Mouse (Mus musculus): ENCODE measurements around the gene Arhgap4. TPM values are rescaled to one million over a fixed set of nuclear protein-coding genes. Genes with fewer than 3 reads are reported as not detected.

Gene Arhgap4
- polyA plus RNA-seq, 2 experiments = 3.5 to 7.8 TPM

GRCm38 (mm10) chrX:73921285-73921822, 316 bp downstream of the Arhgap4 start:
- Histone ChIP-seq H3K4me3 (ENCODE audit: insufficient read depth in 1 of 2, low read depth in 2 of 2, low read length in 2 of 2) (peak overlapping the region; percentile 73 to 79), H3K27ac (peak overlapping the region; percentile 41), H3K9me3 (ENCODE audit: control insufficient read depth, low read length) (no peaks in the 10 kb centered on the region), H3K4me1 (replicated peaks; ENCODE audit: control insufficient read depth in 2 of 2, insufficient read depth in 2 of 2, low read length in 1 of 2) (peaks cover 0 to 3% of the 10 kb centered on the region in 2 experiments; a peak in 1 of 4 replicates), H3K36me3 (replicated peaks; ENCODE audit: control insufficient read depth, insufficient read depth, low read depth) (no peaks in the 10 kb centered on the region; the same call in 1 of the 2 replicates), H3K9ac (replicated peaks) (peak overlapping the region; percentile 77), H3K27me3 (ENCODE audit: control insufficient read depth, insufficient read depth, low read length) (no peaks in the 10 kb centered on the region), H3K4me2 (ENCODE audit: low read depth) (peak overlapping the region; percentile 77)
- WGBS (ENCODE audit: insufficient replicate concordance) = 9% methylated on average over 34 of the region's 34 CpGs
- no peak for DNase-seq (ENCODE audit: low read depth in 3 of 3, low spot score in 3 of 3)
- TF ChIP-seq EP300 (IDR thresholded peaks at IDR 0.05; ENCODE audit: low read depth) (no peak), CTCF (IDR thresholded peaks at IDR 0.05; ENCODE audit: low read depth) (no peak)
- peak; percentile 12; the same call in 1 of the 2 replicates for ATAC-seq (ENCODE audit: insufficient read depth)

DNA sequence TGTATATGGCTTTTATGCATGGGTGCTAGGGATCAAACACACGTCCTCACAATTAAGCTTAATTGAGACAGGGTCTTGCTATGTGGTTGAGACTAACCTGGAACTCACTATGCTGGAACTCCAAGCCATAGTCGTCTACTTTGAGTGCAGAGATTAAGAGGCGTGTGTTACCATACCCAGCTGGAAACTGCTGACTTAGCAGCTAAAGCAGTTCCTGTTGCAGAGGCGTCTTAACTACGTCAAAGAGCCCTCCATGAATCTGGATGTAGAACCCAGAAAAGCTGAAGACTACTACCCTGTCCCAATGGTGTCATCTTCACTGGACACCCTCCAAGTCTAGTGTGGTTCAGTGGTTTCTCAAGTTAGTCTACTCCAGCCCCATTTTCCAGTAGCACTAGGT, 3.0 kb downstream of the Arhgap4 start:
- no peaks in the 10 kb centered on the region; the same call in 1 of the 2 replicates for H3K36me3 ChIP-seq (replicated peaks; ENCODE audit: control insufficient read depth, insufficient read depth, low read depth)
- H3K4me3 ChIP-seq (ENCODE audit: insufficient read depth in 1 of 2, low read depth in 2 of 2, low read length in 2 of 2) = no peak overlapping the region
- WGBS (ENCODE audit: insufficient replicate concordance) = 65% methylated on average over 5 of the region's 5 CpGs
- TF ChIP-seq CTCF (IDR thresholded peaks at IDR 0.05; ENCODE audit: low read depth) = no peak
- no peak for TF ChIP-seq EP300 (IDR thresholded peaks at IDR 0.05; ENCODE audit: low read depth)
- H3K9ac ChIP-seq (replicated peaks) = no peak overlapping the region
- H3K4me1 ChIP-seq (replicated peaks; ENCODE audit: control insufficient read depth in 2 of 2, insufficient read depth in 2 of 2, low read length in 1 of 2) = peaks cover 2 to 15% of the 10 kb centered on the region in 2 experiments; a peak in 2 of 4 replicates
- H3K27me3 ChIP-seq (ENCODE audit: control insufficient read depth, insufficient read depth, low read length) = no peaks in the 10 kb centered on the region
- H3K27ac ChIP-seq = no peak overlapping the region
- no peak for DNase-seq (ENCODE audit: low read depth in 3 of 3, low spot score in 3 of 3)
- ATAC-seq (ENCODE audit: insufficient read depth) = no peak
- H3K4me2 ChIP-seq (ENCODE audit: low read depth) = no peak overlapping the region
- H3K9me3 ChIP-seq (ENCODE audit: control insufficient read depth, low read length) = no peaks in the 10 kb centered on the region

DNA sequence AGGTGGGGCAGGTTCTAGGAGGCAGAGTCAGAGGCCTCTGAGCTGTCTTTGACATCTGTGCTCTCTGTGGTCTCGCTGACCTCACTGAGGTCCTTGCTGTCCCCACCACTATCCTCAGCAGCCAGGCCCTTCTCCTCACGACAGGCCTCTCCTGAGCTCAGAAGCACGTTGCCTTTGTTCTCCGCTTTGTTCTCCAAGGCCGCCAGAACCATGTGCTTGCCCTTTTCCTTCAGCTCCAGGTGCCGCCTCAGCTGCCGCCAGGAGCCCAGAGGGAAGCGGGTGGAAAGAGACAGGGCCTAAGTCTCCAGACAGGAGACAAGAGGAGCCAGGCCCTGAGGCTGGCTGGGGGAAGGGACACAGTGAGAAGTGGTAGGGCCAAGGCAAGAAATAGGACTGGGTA, 4.7 kb downstream of the Arhgap4 start:
- H3K9me3 ChIP-seq (ENCODE audit: control insufficient read depth, low read length) = no peaks in the 10 kb centered on the region
- ATAC-seq (ENCODE audit: insufficient read depth) = no peak
- H3K36me3 ChIP-seq (replicated peaks; ENCODE audit: control insufficient read depth, insufficient read depth, low read depth) = no peaks in the 10 kb centered on the region; the same call in 1 of the 2 replicates
- no peak overlapping the region for H3K4me2 ChIP-seq (ENCODE audit: low read depth)
- H3K4me3 ChIP-seq (ENCODE audit: insufficient read depth in 1 of 2, low read depth in 2 of 2, low read length in 2 of 2) = no peak overlapping the region
- no peak overlapping the region for H3K27ac ChIP-seq
- H3K9ac ChIP-seq (replicated peaks) = no peak overlapping the region
- DNase-seq (ENCODE audit: low read depth in 3 of 3, low spot score in 3 of 3) = no peak
- 67% methylated on average over 8 of the region's 8 CpGs for WGBS (ENCODE audit: insufficient replicate concordance)
- H3K27me3 ChIP-seq (ENCODE audit: control insufficient read depth, insufficient read depth, low read length) = no peaks in the 10 kb centered on the region
- no peak for TF ChIP-seq EP300 (IDR thresholded peaks at IDR 0.05; ENCODE audit: low read depth)
- TF ChIP-seq CTCF (IDR thresholded peaks at IDR 0.05; ENCODE audit: low read depth) = no peak
- peaks cover 2 to 15% of the 10 kb centered on the region in 2 experiments; a peak in 2 of 4 replicates for H3K4me1 ChIP-seq (replicated peaks; ENCODE audit: control insufficient read depth in 2 of 2, insufficient read depth in 2 of 2, low read length in 1 of 2)

GRCm38 (mm10) chrX:73914827-73915703, 6.6 kb downstream of the Arhgap4 start:
- Histone ChIP-seq H3K4me1 (replicated peaks; ENCODE audit: control insufficient read depth in 2 of 2, insufficient read depth in 2 of 2, low read length in 1 of 2) (peaks cover 2 to 25% of the 10 kb centered on the region in 2 experiments; a peak in 3 of 4 replicates), H3K36me3 (replicated peaks; ENCODE audit: control insufficient read depth, insufficient read depth, low read depth) (no peaks in the 10 kb centered on the region; the same call in 1 of the 2 replicates), H3K9me3 (ENCODE audit: control insufficient read depth, low read length) (no peaks in the 10 kb centered on the region), H3K9ac (replicated peaks) (peak overlapping the region; percentile 31), H3K27me3 (ENCODE audit: control insufficient read depth, insufficient read depth, low read length) (no peaks in the 10 kb centered on the region), H3K4me3 (ENCODE audit: insufficient read depth in 1 of 2, low read depth in 2 of 2, low read length in 2 of 2) (peak overlapping the region; percentile 48 to 51), H3K27ac (peak overlapping the region; percentile 72), H3K4me2 (ENCODE audit: low read depth) (peak overlapping the region; percentile 76)
- 22% methylated on average over 31 of the region's 31 CpGs for WGBS (ENCODE audit: insufficient replicate concordance)
- TF ChIP-seq EP300 (IDR thresholded peaks at IDR 0.05; ENCODE audit: low read depth) = no peak
- TF ChIP-seq CTCF (IDR thresholded peaks at IDR 0.05; ENCODE audit: low read depth) = peak; percentile 79
- peak; percentile 95 for ATAC-seq (ENCODE audit: insufficient read depth)
- DNase-seq (ENCODE audit: low read depth in 3 of 3, low spot score in 3 of 3) = peak; percentile 92 to 93 (median 93)

DNA sequence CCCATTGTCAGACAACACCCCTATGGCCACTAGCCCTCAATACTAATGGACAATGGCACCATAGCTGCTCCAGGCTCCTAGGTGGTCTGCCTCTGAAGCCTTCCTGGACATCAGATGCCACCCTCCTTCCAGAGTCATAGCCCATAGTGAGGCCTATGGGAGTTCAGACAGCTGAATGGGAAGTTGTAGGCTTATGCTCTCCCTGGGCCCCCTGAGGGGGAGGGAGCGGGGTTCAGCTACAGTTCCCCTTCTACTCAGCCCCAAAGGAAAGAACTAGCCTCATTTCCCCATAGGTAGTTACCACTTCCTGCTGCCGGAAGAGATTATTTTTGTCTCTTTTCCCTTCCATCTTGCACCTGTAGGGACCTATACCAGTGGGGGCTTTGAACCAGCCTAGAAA, 10.1 kb downstream of the Arhgap4 start:
- DNase-seq (ENCODE audit: low read depth in 3 of 3, low spot score in 3 of 3) (no peak), ATAC-seq (ENCODE audit: insufficient read depth) (no peak)
- Histone ChIP-seq H3K4me3 (ENCODE audit: insufficient read depth in 1 of 2, low read depth in 2 of 2, low read length in 2 of 2) (no peak overlapping the region; a peak in 1 of 4 replicates), H3K36me3 (replicated peaks; ENCODE audit: control insufficient read depth, insufficient read depth, low read depth) (no peaks in the 10 kb centered on the region), H3K4me1 (replicated peaks; ENCODE audit: control insufficient read depth in 2 of 2, insufficient read depth in 2 of 2, low read length in 1 of 2) (peaks cover 2 to 32% of the 10 kb centered on the region in 2 experiments; a peak in 3 of 4 replicates), H3K4me2 (ENCODE audit: low read depth) (peak overlapping the region; percentile 69), H3K27me3 (ENCODE audit: control insufficient read depth, insufficient read depth, low read length) (no peaks in the 10 kb centered on the region), H3K9ac (replicated peaks) (no peak overlapping the region; the same call in 1 of the 2 replicates), H3K9me3 (ENCODE audit: control insufficient read depth, low read length) (no peaks in the 10 kb centered on the region), H3K27ac (no peak overlapping the region)
- WGBS (ENCODE audit: insufficient replicate concordance) = 28% methylated on average over 2 of the region's 2 CpGs
- TF ChIP-seq CTCF (IDR thresholded peaks at IDR 0.05; ENCODE audit: low read depth) (no peak), EP300 (IDR thresholded peaks at IDR 0.05; ENCODE audit: low read depth) (no peak)
